ENCODE assay signal across 8 mouse cellular contexts in genomic region chr1:95554556-95554955, GRCm38 (mm10).
DNase-seq lines count a peak whose midpoint lies in the region.

No protein-coding gene starts in this region.

- DNase-seq in adrenal gland, postnatal 10 days = peak; percentile 20
- peak; percentile 5 to 6 for DNase-seq in cerebellum, postnatal 25 days
- peak; percentile 45 to 74 for DNase-seq in cerebellum, postnatal 4 days (ENCODE audit: low spot score in 2 of 2)
- peak; percentile 74 for DNase-seq in gastrocnemius, postnatal 10 days
- peak; percentile 6 for DNase-seq in gastrocnemius, postnatal 25 days
- peak; percentile 61 to 84 for DNase-seq in gastrocnemius, postnatal 4 days (ENCODE audit: low spot score in 2 of 2)
- peak; percentile 47 for DNase-seq in kidney, postnatal 10 days
- peak; percentile 39 to 63 for DNase-seq in kidney, postnatal 4 days

Comparison
In these comparisons a context has a peak if more than half of its experiments do, and no peak if none do; other contexts are left out.
1. Peak in every context shown above with its lines: DNase-seq.
2. DNase-seq: peak in every context shown above with its lines; median percentile 74 in gastrocnemius, postnatal 10 days; 72 in gastrocnemius, postnatal 4 days; 60 in cerebellum, postnatal 4 days; 51 in kidney, postnatal 4 days; 47 in kidney, postnatal 10 days; 20 in adrenal gland, postnatal 10 days; 6 in gastrocnemius, postnatal 25 days; 6 in cerebellum, postnatal 25 days.